22 mouse cellular contexts compared by ENCODE assay signal in genomic region chr2:61810751-61811150, GRCm38 (mm10). TPM values are rescaled to one million over a fixed set of nuclear protein-coding genes. Genes with fewer than 3 reads are reported as not detected.
DNase-seq lines count a peak whose midpoint lies in the region; ATAC-seq and TF ChIP-seq lines count a peak whose summit lies in the region.
"Had no signal": no experiment of that assay in that cellular context is flagged by ENCODE, and none has a peak within 500 bp of the region (broad histone marks: within the 10 kb centered on the region; RNA-seq: fewer than 3 reads in every experiment).

No protein-coding gene starts in this region.

- no peak for TF ChIP-seq POLR2A in lung, adult 2 months (IDR thresholded peaks at IDR 0.05; ENCODE audit: borderline replicate concordance, extremely low read depth, low read depth, low read length)

- intact Hi-C loops in left cerebral cortex, adult 2 months (cut with DNase I) = loop anchor here (5.0 kb wide), 2 partner anchors 647 to 702 kb away; no protein-coding TSS in a partner anchor
- intact Hi-C loops in left cerebral cortex, postnatal 4 days (cut with DNase I) = loop anchor here (5.0 to 10.0 kb wide), 2 partner anchors 153 to 474 kb away; no protein-coding TSS in a partner anchor

- ATAC-seq in forebrain, embryonic 12.5 days (ENCODE audit: low FRiP score) = no peak
- ATAC-seq in intestine, embryonic 16.5 days = no peak

- H3K9me3 ChIP-seq in forebrain, embryonic 12.5 days = no peaks in the 10 kb centered on the region
- no peaks in the 10 kb centered on the region for H3K9me3 ChIP-seq in intestine, embryonic 16.5 days (ENCODE audit: control insufficient read depth, low read length)
- H3K9me3 ChIP-seq: hindbrain, embryonic 15.5 days; intestine, embryonic 15.5 days; limb, embryonic 10.5 days; liver, embryonic 15.5 days had no signal

- H3K27ac ChIP-seq in left cerebral cortex, adult 2 months = peak overlapping the region; percentile 87
- peak overlapping the region; percentile 78; the same call in 1 of the 2 replicates for H3K27ac ChIP-seq in forebrain, embryonic 12.5 days
- no peak overlapping the region for H3K27ac ChIP-seq in intestine, embryonic 16.5 days (ENCODE audit: low read length)
- H3K27ac ChIP-seq: hindbrain, embryonic 15.5 days; intestine, embryonic 15.5 days; liver, embryonic 15.5 days had no signal

- WGBS in forebrain, embryonic 12.5 days = 17% methylated on average over 4 of the region's 4 CpGs
- 68% methylated on average over 4 of the region's 4 CpGs for WGBS in lung, adult 2 months
- WGBS in intestine, embryonic 16.5 days = 45% methylated on average over 4 of the region's 4 CpGs

- peak overlapping the region; percentile 75 for H3K9ac ChIP-seq in forebrain, embryonic 12.5 days
- no peak overlapping the region for H3K9ac ChIP-seq in intestine, embryonic 16.5 days (ENCODE audit: low read depth, low read length)
- H3K9ac ChIP-seq: hindbrain, embryonic 15.5 days; liver, embryonic 15.5 days had no signal

- no peaks in the 10 kb centered on the region for H3K36me3 ChIP-seq in forebrain, embryonic 12.5 days (replicated peaks)
- H3K36me3 ChIP-seq in intestine, embryonic 16.5 days (ENCODE audit: control insufficient read depth, insufficient read depth, low read length) = no peaks in the 10 kb centered on the region
- H3K36me3 ChIP-seq: hindbrain, embryonic 15.5 days; intestine, embryonic 15.5 days; limb, embryonic 10.5 days; liver, embryonic 15.5 days had no signal

- peaks cover 21% of the 10 kb centered on the region for H3K4me1 ChIP-seq in forebrain, embryonic 12.5 days
- peaks cover 8% of the 10 kb centered on the region for H3K4me1 ChIP-seq in lung, adult 2 months (ENCODE audit: control insufficient read depth, insufficient read depth, low read length)
- peaks cover 18% of the 10 kb centered on the region for H3K4me1 ChIP-seq in intestine, embryonic 16.5 days (ENCODE audit: control insufficient read depth, insufficient read depth, low read length)

- TF ChIP-seq CTCF in left cerebral cortex, adult 2 months (IDR thresholded peaks at IDR 0.05) = no peak
- no peak for TF ChIP-seq CTCF in lung, adult 2 months (IDR thresholded peaks at IDR 0.05; ENCODE audit: insufficient read depth, low read length)

- peak overlapping the region; percentile 85 for H3K4me2 ChIP-seq in forebrain, embryonic 12.5 days
- H3K4me2 ChIP-seq in intestine, embryonic 16.5 days (ENCODE audit: low read depth, low read length) = no peak overlapping the region

- peak; percentile 49 for DNase-seq in embryo, embryonic 10.5 days (ENCODE audit: low spot score)
- no peak for DNase-seq in embryo, embryonic 11 days
- DNase-seq in left cerebral cortex, adult 2 months (ENCODE audit: extremely low spot score in 1 of 2, low spot score in 2 of 2) = no peak
- no peak for DNase-seq in left cerebral cortex, postnatal 4 days
- peak; percentile 26 for DNase-seq in induced T-regulatory cell, adult 2 months (ENCODE audit: low read depth)
- no peak for DNase-seq in lung, adult 2 months
- DNase-seq: adrenal gland, postnatal 25 days; cerebellum, adult 11 months; gastrocnemius, postnatal 25 days; layer of hippocampus, adult 9-11 months; liver had no signal

- H3K4me3 ChIP-seq in left cerebral cortex, adult 2 months = peak overlapping the region; percentile 50
- H3K4me3 ChIP-seq in forebrain, embryonic 12.5 days (replicated peaks) = peak overlapping the region; percentile 53
- H3K4me3 ChIP-seq in lung, adult 2 months (replicated peaks; ENCODE audit: extremely low read depth, low read depth, low read length) = no peak overlapping the region
- H3K4me3 ChIP-seq in intestine, embryonic 16.5 days (ENCODE audit: low read length) = no peak overlapping the region

- peaks cover 69% of the 10 kb centered on the region for H3K27me3 ChIP-seq in forebrain, embryonic 12.5 days
- H3K27me3 ChIP-seq in intestine, embryonic 16.5 days (replicated peaks; ENCODE audit: control insufficient read depth, insufficient read depth, low read length) = peaks cover 58% of the 10 kb centered on the region

RNA-seq across cellular contexts. Expression of gene Tbr1, which starts 8.0 kb away (rescaled TPM):
- 100 to 1,000 TPM; 116 to 131 TPM for total RNA-seq in left cerebral cortex, adult 2 months (2021)
- 100 to 1,000 TPM; 129 to 131 TPM for total RNA-seq in left cerebral cortex, postnatal 4 days (2021)
- polyA plus RNA-seq in forebrain, embryonic 12.5 days (2016; fragmentation: Nextera tagmentation; extraction: Ambion mirVana) = 42.2 and 45.3 TPM in 2 replicates
- 0.07 and 0.09 TPM in 2 replicates for polyA plus RNA-seq in lung, adult 2 months (2012; rRNA removed)
- not detected in 2 replicates for polyA plus RNA-seq in intestine, embryonic 16.5 days (2015; fragmentation: Nextera tagmentation; extraction: Ambion mirVana)
- total RNA-seq: adrenal gland, postnatal 25 days; common myeloid progenitor, adult 5-6 weeks; gastrocnemius, postnatal 25 days; heart, adult 18-20 months; monocyte, adult 5-6 weeks had no signal
- polyA plus RNA-seq: heart, embryonic 14.5 days; intestine, embryonic 15.5 days; urinary bladder, adult 2 months had no signal

Comparison
In these comparisons a context has a peak if more than half of its experiments do, and no peak if none do; other contexts are left out.
1. DNase-seq: peak in embryo, embryonic 10.5 days (single experiment) and induced T-regulatory cell, adult 2 months (single experiment); none in embryo, embryonic 11 days (single experiment), left cerebral cortex, adult 2 months (0 of 2), left cerebral cortex, postnatal 4 days (single experiment) and lung, adult 2 months (single experiment).
2. H3K4me3 ChIP-seq: peak in left cerebral cortex, adult 2 months (single experiment) and forebrain, embryonic 12.5 days (single experiment); none in lung, adult 2 months (single experiment) and intestine, embryonic 16.5 days (single experiment).
3. RNA of gene Tbr1, which starts 8.0 kb away (polyA plus RNA-seq): 42.2 to 45.3 TPM in forebrain, embryonic 12.5 days; 0.07 to 0.09 TPM in lung, adult 2 months and not detected in intestine, embryonic 16.5 days; every median in the first group is over 10 times any median in the second.